ENCODE assay signal across 9 mouse cellular contexts in the genomic region with DNA sequence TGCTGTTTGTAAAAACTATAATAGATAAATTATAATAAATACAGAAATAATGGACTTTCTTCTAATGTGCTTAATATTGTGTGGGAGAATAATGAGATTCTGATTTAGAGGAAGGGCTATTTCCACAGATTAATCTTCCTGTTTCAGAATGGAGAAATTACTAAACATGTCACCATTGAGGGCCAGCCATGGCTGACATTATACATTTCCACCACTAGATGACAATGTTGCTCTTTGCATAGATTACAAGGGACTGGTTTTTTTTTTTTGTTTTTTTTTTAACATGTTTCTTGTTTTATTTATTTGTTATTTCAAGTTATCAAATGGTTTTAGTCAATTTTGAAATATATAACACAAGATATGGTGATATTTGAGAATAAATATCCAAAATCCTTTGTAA.
DNase-seq lines count a peak whose midpoint lies in the region; TF ChIP-seq lines count a peak whose summit lies in the region.
"Had no signal": no experiment of that assay in that cellular context is flagged by ENCODE, and none has a peak within 500 bp of the region (broad histone marks: within the 10 kb centered on the region; RNA-seq: fewer than 3 reads in every experiment).

No protein-coding gene starts in this region.

- H3K36me3 ChIP-seq in ES-E14 (ENCODE audit: control insufficient read depth, insufficient read depth, low read length, poor library complexity, severe bottlenecking), result no peaks in the 10 kb centered on the region
- H3K36me3 ChIP-seq: liver, embryonic 13.5 days had no signal

- DNase-seq in cerebellum, postnatal 14 days, result peak; percentile 13 to 24
- no peak for DNase-seq in cerebellum, adult 9-11 months
- DNase-seq in left cerebral cortex, adult 11 months (ENCODE audit: low spot score), result peak; percentile 4
- no peak for DNase-seq in left cerebral cortex, adult 18-20 months (ENCODE audit: low spot score in 2 of 2)
- DNase-seq in ES-E14 (ENCODE audit: low read depth, low spot score), result peak; percentile 3
- peak; percentile 13 for DNase-seq in forelimb bud, embryonic 11.5 days (ENCODE audit: low read depth, low spot score)
- no peak for DNase-seq in frontal cortex, postnatal 14 days (ENCODE audit: low spot score in 2 of 2)
- no peak for DNase-seq in adrenal gland, postnatal 14 days
- DNase-seq: liver, embryonic 13.5 days had no signal

- no peaks in the 10 kb centered on the region for H3K9me3 ChIP-seq in ES-E14 (ENCODE audit: control insufficient read depth, insufficient read depth, low read depth, low read length)
- H3K9me3 ChIP-seq: liver, embryonic 13.5 days had no signal

- no peaks in the 10 kb centered on the region for H3K4me1 ChIP-seq in ES-E14 (ENCODE audit: control insufficient read depth in 2 of 2, insufficient read depth in 2 of 2, low read length in 2 of 2, poor library complexity in 1 of 2)
- H3K4me1 ChIP-seq: liver, embryonic 13.5 days had no signal

- H3K27ac ChIP-seq in ES-E14 (ENCODE audit: insufficient read depth, low read depth, low read length, poor library complexity, severe bottlenecking), result no peak overlapping the region
- H3K27ac ChIP-seq: liver, embryonic 13.5 days had no signal

- in situ Hi-C loops in ES-E14 (cut with MboI; ENCODE audit: low sequenced_read_pairs in 2 of 2, unreplicated experiment in 2 of 2), result no loop called here

- H3K4me3 ChIP-seq in ES-E14 (ENCODE audit: insufficient read depth in 1 of 2, low read depth in 1 of 2, low read length in 2 of 2, poor library complexity in 1 of 2, severe bottlenecking in 1 of 2), result no peak overlapping the region
- H3K4me3 ChIP-seq: liver, embryonic 13.5 days had no signal

- no peak overlapping the region for H3K9ac ChIP-seq in ES-E14 (ENCODE audit: insufficient read depth, low read depth, low read length, poor library complexity, severe bottlenecking)
- H3K9ac ChIP-seq: liver, embryonic 13.5 days had no signal

TF ChIP-seq in ES-E14, 5 proteins besides CTCF, POLR2A, EP300 and RAD21:
- TF ChIP-seq ZC3H11A (IDR thresholded peaks at IDR 0.05; ENCODE audit: borderline replicate concordance, low read depth, low read length) (peak; percentile 67; the same call in 1 of the 2 replicates), ZNF384 (IDR thresholded peaks at IDR 0.05; ENCODE audit: low read depth, low read length) (peak; percentile 96), HCFC1 (IDR thresholded peaks at IDR 0.05; ENCODE audit: borderline replicate concordance, insufficient read depth, low read length) (no peak)

Comparison
In these comparisons a context has a peak if more than half of its experiments do, and no peak if none do; other contexts are left out.
1. DNase-seq: peak in cerebellum, postnatal 14 days (2 of 2), left cerebral cortex, adult 11 months (single experiment), ES-E14 (single experiment) and forelimb bud, embryonic 11.5 days (single experiment); none in cerebellum, adult 9-11 months (single experiment), left cerebral cortex, adult 18-20 months (0 of 2), frontal cortex, postnatal 14 days (0 of 2) and adrenal gland, postnatal 14 days (single experiment).